Mouse (Mus musculus) layer of hippocampus, postnatal 25 days (tissue): Measurements from ENCODE around the gene Rplp2. TPM values are rescaled to one million over a fixed set of nuclear protein-coding genes. Genes with fewer than 3 reads are reported as not detected.

Source experiments
- total RNA-seq, 2 experiments: library from RNA; stranded (reverse); gene quantifications; 2 replicates each; pipeline ENCODE4 v1.2.3; 2021

The Rplp2 gene
- total RNA-seq, 2 experiments from 2014 or later: 526 to 589 TPM

Other genes starting within 250 kb of the Rplp2 start
- not detected for gene Lmntd2, start 233.3 kb upstream of the Rplp2 start, total RNA-seq
- under 1 TPM; 0.64 to 0.80 TPM for gene Rassf7, start 231.5 kb upstream of the Rplp2 start, total RNA-seq
- gene Phrf1, start 218.6 kb upstream of the Rplp2 start, total RNA-seq: 10 to 100 TPM; 67.1 to 71.1 TPM
- gene Irf7, start 180.9 kb upstream of the Rplp2 start, total RNA-seq: 1 to 10 TPM in 1 of 2 experiments, under 1 TPM in 1; 0.91 to 1.9 TPM
- not detected for gene Cdhr5, start 170.6 kb upstream of the Rplp2 start, total RNA-seq
- gene Sct, start 168.2 kb upstream of the Rplp2 start, total RNA-seq: not detected
- under 1 TPM in 1 of 2 experiments, not detected in 1; 0.12 TPM for gene Drd4, start 155.4 kb upstream of the Rplp2 start, total RNA-seq
- gene Deaf1, start 119.7 kb upstream of the Rplp2 start, total RNA-seq: 10 to 100 TPM; 91.3 to 92.6 TPM
- gene Tmem80, start 119.6 kb upstream of the Rplp2 start, total RNA-seq: 10 to 100 TPM; 28.8 to 39.3 TPM
- gene Eps8l2, start 108.5 kb upstream of the Rplp2 start, total RNA-seq: 1 to 10 TPM; 4.7 to 6.2 TPM
- 100 to 1,000 TPM; 125 to 154 TPM for gene Taldo1, start 55.2 kb upstream of the Rplp2 start, total RNA-seq
- 10 to 100 TPM; 42.4 to 49.2 TPM for gene Gatd1, start 33.2 kb upstream of the Rplp2 start, total RNA-seq
- gene Cend1, start 17.9 kb upstream of the Rplp2 start, total RNA-seq: 100 to 1,000 TPM; 286 to 299 TPM
- 100 to 1,000 TPM; 351 to 355 TPM for gene Slc25a22, start 9.5 kb upstream of the Rplp2 start, total RNA-seq
- gene Pidd1, start 3.3 kb upstream of the Rplp2 start, total RNA-seq: 1 to 10 TPM in 1 of 2 experiments, under 1 TPM in 1; 0.84 to 2.2 TPM
- 10 to 100 TPM; 23.2 to 30.4 TPM for gene Pnpla2, start 7.8 kb downstream of the Rplp2 start, total RNA-seq
- gene Cracr2b, start 13.7 kb downstream of the Rplp2 start, total RNA-seq: 1 to 10 TPM; 2.1 to 4.2 TPM
- gene Cd151, start 20.0 kb downstream of the Rplp2 start, total RNA-seq: 10 to 100 TPM; 25.7 TPM
- 10 to 100 TPM; 40.9 to 47.2 TPM for gene Polr2l, start 27.8 kb downstream of the Rplp2 start, total RNA-seq
- 10 to 100 TPM; 12.2 to 14.3 TPM for gene Tspan4, start 27.9 kb downstream of the Rplp2 start, total RNA-seq
- gene Chid1, start 92.5 kb downstream of the Rplp2 start, total RNA-seq: 10 to 100 TPM; 81.3 to 84.0 TPM
- gene Ap2a2, start 114.8 kb downstream of the Rplp2 start, total RNA-seq: 100 to 1,000 TPM; 238 to 254 TPM
- gene Muc6, start 207.9 kb downstream of the Rplp2 start, total RNA-seq: not detected
- gene Muc2, start 243.0 kb downstream of the Rplp2 start, total RNA-seq: under 1 TPM; 0.20 to 0.54 TPM